ENCODE assay signal across 32 mouse cellular contexts in the genomic region with DNA sequence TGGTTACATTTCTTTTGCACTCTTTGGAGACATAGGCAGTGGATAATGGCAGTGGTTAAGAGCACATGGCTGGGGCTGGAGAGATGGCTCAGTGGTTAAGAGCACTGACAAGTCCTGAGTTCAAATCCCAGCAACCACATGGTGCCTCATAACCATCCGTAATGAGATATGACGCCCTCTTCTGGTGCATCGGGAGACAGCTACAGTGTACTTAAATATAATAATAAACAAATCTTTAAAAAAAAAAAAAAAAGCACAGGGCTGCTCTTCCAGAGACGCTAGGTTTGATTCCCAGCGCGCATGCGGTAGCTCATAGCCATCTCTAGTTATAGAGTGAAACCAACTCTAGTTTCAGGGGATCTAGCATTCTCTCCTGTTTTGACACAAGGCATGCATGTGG. TPM values are rescaled to one million over a fixed set of nuclear protein-coding genes. Genes with fewer than 3 reads are reported as not detected.
A peak's percentile ranks its signal among the peaks of the same experiment; 100 is the strongest.
DNase-seq lines count a peak whose midpoint lies in the region; ATAC-seq lines count a peak whose summit lies in the region.
"Had no signal": no experiment of that assay in that cellular context is flagged by ENCODE, and none has a peak within 500 bp of the region (broad histone marks: within the 10 kb centered on the region; RNA-seq: fewer than 3 reads in every experiment).

No protein-coding gene starts in this region.

- no peaks in the 10 kb centered on the region for H3K27me3 ChIP-seq in forebrain, embryonic 12.5 days
- H3K27me3 ChIP-seq: embryonic facial prominence, embryonic 12.5 days; forebrain, embryonic 15.5 days; hindbrain, embryonic 15.5 days; limb, embryonic 15.5 days; liver, embryonic 15.5 days; lung, embryonic 15.5 days; megakaryocyte, embryonic 14.5 days; midbrain, embryonic 12.5 days had no signal

- H3K4me1 ChIP-seq in forebrain, embryonic 12.5 days, result peaks cover 11% of the 10 kb centered on the region

- 92% methylated on average over 7 of the region's 7 CpGs for WGBS in forebrain, embryonic 12.5 days

- H3K9me3 ChIP-seq in forebrain, embryonic 12.5 days, result no peaks in the 10 kb centered on the region
- H3K9me3 ChIP-seq: embryonic facial prominence, embryonic 12.5 days; forebrain, embryonic 15.5 days; hindbrain, embryonic 15.5 days; limb, embryonic 10.5 days; limb, embryonic 15.5 days; liver, embryonic 15.5 days; lung, embryonic 15.5 days; megakaryocyte, embryonic 14.5 days; midbrain, embryonic 12.5 days had no signal

- H3K4me3 ChIP-seq in forebrain, embryonic 12.5 days (replicated peaks), result no peak overlapping the region
- H3K4me3 ChIP-seq: embryonic facial prominence, embryonic 12.5 days; forebrain, embryonic 15.5 days; hindbrain, embryonic 15.5 days; limb, embryonic 10.5 days; limb, embryonic 15.5 days; liver, embryonic 15.5 days; lung, embryonic 15.5 days; megakaryocyte, embryonic 14.5 days; midbrain, embryonic 12.5 days had no signal

- H3K36me3 ChIP-seq in forebrain, embryonic 12.5 days (replicated peaks), result peaks cover 43% of the 10 kb centered on the region

- no peak overlapping the region for H3K4me2 ChIP-seq in forebrain, embryonic 12.5 days
- H3K4me2 ChIP-seq: embryonic facial prominence, embryonic 12.5 days; forebrain, embryonic 15.5 days; heart, embryonic 11.5 days; hindbrain, embryonic 15.5 days; limb, embryonic 15.5 days; liver, embryonic 15.5 days; lung, embryonic 15.5 days; midbrain, embryonic 12.5 days had no signal

- DNase-seq in CD4-positive, CD25-positive, alpha-beta regulatory T cell, adult 2 months (ENCODE audit: low read depth, low spot score), result peak; percentile 35
- peak; percentile 10 for DNase-seq in lung, postnatal 36 days
- DNase-seq in lung, adult 18-20 months, result no peak
- DNase-seq in ZHBTc4 (ENCODE audit: low read depth, low spot score), result peak; percentile 26
- DNase-seq in thymus, adult 18-20 months, result no peak
- no peak for DNase-seq in ovary, postnatal 10 days (ENCODE audit: low spot score)
- DNase-seq: adrenal gland, postnatal 10 days; cerebellum, adult 8-10 months; cerebellum, postnatal 36 days; embryo, embryonic 11 days; gastrocnemius, postnatal 25 days; heart, adult 11 months; heart, postnatal 4 days; kidney, adult 18-20 months; kidney, postnatal 4 days; retina, postnatal 1 day; right cerebral cortex, postnatal 25 days; thymus, adult 2 months; thymus, postnatal 36 days had no signal

- no peak for ATAC-seq in CD4-positive, CD25-positive, alpha-beta regulatory T cell, adult 4 months
- ATAC-seq in forebrain, embryonic 12.5 days (ENCODE audit: low FRiP score), result no peak
- ATAC-seq: forebrain, embryonic 15.5 days had no signal

- H3K27ac ChIP-seq in forebrain, embryonic 12.5 days, result no peak overlapping the region
- H3K27ac ChIP-seq: embryonic facial prominence, embryonic 12.5 days; forebrain, embryonic 15.5 days; hindbrain, embryonic 15.5 days; limb, embryonic 10.5 days; limb, embryonic 15.5 days; liver, embryonic 15.5 days; lung, embryonic 15.5 days; midbrain, embryonic 12.5 days had no signal

- H3K9ac ChIP-seq in forebrain, embryonic 12.5 days, result no peak overlapping the region
- H3K9ac ChIP-seq: embryonic facial prominence, embryonic 12.5 days; forebrain, embryonic 15.5 days; hindbrain, embryonic 15.5 days; limb, embryonic 15.5 days; liver, embryonic 15.5 days; lung, embryonic 15.5 days; midbrain, embryonic 12.5 days had no signal

RNA-seq across cellular contexts. Expression of a gene that starts 3.1 kb away (rescaled TPM):
- 10 to 100 TPM; 31.6 to 44.7 TPM for polyA plus RNA-seq in CD4-positive, CD25-positive, alpha-beta regulatory T cell, adult 4 months (2017; shearing (Covaris generic))
- 61.4 and 66.6 TPM in 2 replicates for polyA plus RNA-seq in forebrain, embryonic 12.5 days (2016; fragmentation: Nextera tagmentation; extraction: Ambion mirVana)

RNA-seq across cellular contexts. Expression of a gene that starts 3.2 kb away (rescaled TPM):
- polyA plus RNA-seq in CD4-positive, CD25-positive, alpha-beta regulatory T cell, adult 4 months (2017; shearing (Covaris generic)), result 1,000 to 10,000 TPM; 2,375 to 2,759 TPM
- 738 and 747 TPM in 2 replicates for polyA plus RNA-seq in forebrain, embryonic 12.5 days (2016; fragmentation: Nextera tagmentation; extraction: Ambion mirVana)

RNA-seq across cellular contexts. Expression of a gene that starts 41.3 kb away (rescaled TPM):
- 10 to 100 TPM; 11.3 to 12.2 TPM for polyA plus RNA-seq in CD4-positive, CD25-positive, alpha-beta regulatory T cell, adult 4 months (2017; shearing (Covaris generic))
- 78.7 and 85.9 TPM in 2 replicates for polyA plus RNA-seq in forebrain, embryonic 12.5 days (2016; fragmentation: Nextera tagmentation; extraction: Ambion mirVana)

RNA-seq across cellular contexts. Expression of a gene that starts 46.3 kb away (rescaled TPM):
- polyA plus RNA-seq in CD4-positive, CD25-positive, alpha-beta regulatory T cell, adult 4 months (2017; shearing (Covaris generic)), result not detected
- 0.13 TPM in 1 of 2 replicates, not detected in the other for polyA plus RNA-seq in forebrain, embryonic 12.5 days (2016; fragmentation: Nextera tagmentation; extraction: Ambion mirVana)
- polyA plus RNA-seq: heart, embryonic 16.5 days; limb, embryonic 15.5 days; lung, embryonic 15.5 days; midbrain, embryonic 12.5 days had no signal

RNA-seq across cellular contexts. Expression of a gene that starts 59.0 kb away (rescaled TPM):
- polyA plus RNA-seq in CD4-positive, CD25-positive, alpha-beta regulatory T cell, adult 4 months (2017; shearing (Covaris generic)), result 10 to 100 TPM; 76.5 to 78.8 TPM
- polyA plus RNA-seq in forebrain, embryonic 12.5 days (2016; fragmentation: Nextera tagmentation; extraction: Ambion mirVana), result 88.1 and 93.8 TPM in 2 replicates

Comparison
In these comparisons a context has a peak if more than half of its experiments do, and no peak if none do; other contexts are left out.
1. DNase-seq: peak in CD4-positive, CD25-positive, alpha-beta regulatory T cell, adult 2 months (single experiment), lung, postnatal 36 days (single experiment) and ZHBTc4 (single experiment); none in lung, adult 18-20 months (0 of 2), thymus, adult 18-20 months (0 of 2) and ovary, postnatal 10 days (single experiment).